Mouse (Mus musculus): ENCODE data around the gene 1700069L16Rik. TPM values are rescaled to one million over a fixed set of nuclear protein-coding genes. Genes with fewer than 3 reads are reported as not detected.

1700069L16Rik gene
- polyA plus RNA-seq, 1 experiment from 2014 or later = not detected

DNA sequence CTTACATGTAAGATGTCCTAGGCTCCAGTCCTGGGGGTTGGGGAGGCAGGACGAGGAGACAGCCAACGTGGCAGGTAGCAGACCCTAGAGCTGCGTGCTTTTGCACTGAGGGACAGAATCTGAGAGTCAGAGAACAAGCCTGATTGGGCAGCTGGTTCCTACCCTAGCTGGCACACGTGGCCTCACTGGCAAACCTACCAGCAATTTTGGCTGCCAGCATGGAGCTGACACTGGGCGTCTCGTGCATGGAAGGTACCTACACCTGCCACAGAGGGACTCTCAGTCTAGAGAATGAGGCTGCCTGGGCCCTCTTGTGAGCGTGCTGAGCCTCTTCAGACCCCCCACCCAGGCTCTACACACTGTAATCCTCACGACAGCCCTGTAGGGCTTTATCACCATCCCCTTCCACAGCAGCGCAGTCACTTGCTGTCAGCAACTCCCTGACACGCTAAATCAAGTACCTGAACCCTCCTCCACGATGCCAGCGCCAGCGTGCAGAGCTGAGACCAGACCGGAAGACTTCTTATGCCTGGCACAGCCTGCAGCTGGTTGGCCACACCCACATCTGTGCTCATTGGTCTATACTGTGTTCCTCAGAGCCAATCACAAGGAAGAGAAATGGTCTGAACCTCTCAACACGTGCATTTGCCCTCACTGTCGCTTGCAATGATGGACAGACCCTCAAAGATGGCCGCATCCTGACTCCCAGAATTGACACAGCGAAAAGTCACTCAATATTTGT lies 81.3 kb downstream of the 1700069L16Rik start:
- Histone ChIP-seq H3K9ac (ENCODE audit: low read depth, low read length) (no peak overlapping the region), H3K4me2 (ENCODE audit: low read depth, low read length) (0 out of 2 replicates have a peak overlapping the region, but pooled peaks have one; percentile 7), H3K9me3 (ENCODE audit: control insufficient read depth, low read length) (no peaks in the 10 kb centered on the region), H3K27me3 (replicated peaks; ENCODE audit: control insufficient read depth, insufficient read depth, low read length) (no peaks in the 10 kb centered on the region), H3K4me3 (ENCODE audit: low read length) (no peak overlapping the region), H3K36me3 (ENCODE audit: control insufficient read depth, insufficient read depth, low read length) (no peaks in the 10 kb centered on the region), H3K27ac (ENCODE audit: low read length) (no peak overlapping the region), H3K4me1 (ENCODE audit: control insufficient read depth, insufficient read depth, low read length) (no peaks in the 10 kb centered on the region)
- WGBS = 54% methylated on average over 18 of the region's 18 CpGs
- ATAC-seq = no peak

Other genes starting within 250 kb of the 1700069L16Rik start
- gene Wscd2, start 234.4 kb downstream of the 1700069L16Rik start, polyA plus RNA-seq (2015; fragmentation: Nextera tagmentation; extraction: Ambion mirVana) = 5.6 and 5.8 TPM in 2 replicates
- gene Cmklr1, start 74.3 kb downstream of the 1700069L16Rik start, polyA plus RNA-seq (2015; fragmentation: Nextera tagmentation; extraction: Ambion mirVana) = 1.3 and 2.3 TPM in 2 replicates
- 5.6 and 7.1 TPM in 2 replicates for gene Ficd, start 11.0 kb upstream of the 1700069L16Rik start, polyA plus RNA-seq (2015; fragmentation: Nextera tagmentation; extraction: Ambion mirVana)
- gene Sart3, start 47.7 kb upstream of the 1700069L16Rik start, polyA plus RNA-seq (2015; fragmentation: Nextera tagmentation; extraction: Ambion mirVana) = 30.2 and 30.6 TPM in 2 replicates
- gene Iscu, start 48.0 kb upstream of the 1700069L16Rik start, polyA plus RNA-seq (2015; fragmentation: Nextera tagmentation; extraction: Ambion mirVana) = 99.0 and 114 TPM in 2 replicates
- gene Tmem119, start 75.7 kb upstream of the 1700069L16Rik start, polyA plus RNA-seq (2015; fragmentation: Nextera tagmentation; extraction: Ambion mirVana) = 56.6 and 63.7 TPM in 2 replicates
- gene Selplg, start 107.9 kb upstream of the 1700069L16Rik start, polyA plus RNA-seq (2015; fragmentation: Nextera tagmentation; extraction: Ambion mirVana) = 6.8 and 7.5 TPM in 2 replicates
- gene Coro1c, start 184.0 kb upstream of the 1700069L16Rik start, polyA plus RNA-seq (2015; fragmentation: Nextera tagmentation; extraction: Ambion mirVana) = 175 and 183 TPM in 2 replicates

Measured in intestine, embryonic 16.5 days (tissue).